Mouse (Mus musculus): ENCODE measurements around the gene Fam196b. TPM values are rescaled to one million over a fixed set of nuclear protein-coding genes. Genes with fewer than 3 reads are reported as not detected.

Fam196b gene
- polyA plus RNA-seq, 1 experiment from 2014 or later, result 0.54 TPM

DNA sequence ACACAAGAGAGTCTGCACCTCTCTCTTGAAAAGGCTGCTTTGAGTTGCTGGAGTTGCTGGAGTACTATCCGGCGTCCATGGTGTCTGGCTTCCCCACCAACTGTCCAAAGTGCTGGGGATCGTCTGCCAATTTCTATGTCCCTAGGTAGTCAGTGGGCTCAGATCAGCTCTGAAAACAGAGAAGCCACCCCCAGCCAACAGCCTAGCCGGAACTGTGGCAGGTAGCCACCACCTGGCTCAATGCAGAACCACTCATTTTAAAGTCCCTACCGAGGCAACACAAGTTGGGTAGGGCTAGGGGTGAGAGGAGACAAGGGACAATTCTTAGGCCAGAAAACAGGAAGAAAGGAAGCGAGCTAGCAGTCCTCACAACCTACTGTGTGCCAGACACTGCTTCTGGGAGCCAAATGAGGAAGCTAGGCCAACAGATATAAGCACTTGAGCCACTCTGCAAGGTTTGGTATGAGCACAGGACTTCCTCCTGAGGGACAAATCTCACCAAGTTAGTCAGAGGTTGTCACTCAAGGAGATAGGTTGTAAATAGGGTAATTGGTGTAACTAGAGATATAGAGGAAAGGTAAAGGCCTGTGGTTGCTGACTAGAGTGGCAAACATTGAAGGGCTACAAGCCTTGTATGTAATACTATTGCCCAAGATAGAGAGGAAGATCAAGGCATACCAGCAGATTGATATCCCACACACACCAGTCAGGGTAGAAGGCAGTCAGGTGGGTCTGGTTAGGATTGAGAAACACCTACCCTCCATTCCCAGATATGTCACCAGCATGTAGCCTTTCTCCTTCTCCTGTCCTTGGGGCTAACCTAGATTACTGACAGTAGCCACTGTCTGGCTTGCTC lies 74.9 kb downstream of the Fam196b start:
- H3K4me1 ChIP-seq, result 0 out of 2 replicates have a peak, but pooled peaks cover 2% of the 10 kb centered on the region
- DNase-seq (ENCODE audit: low spot score), result no peak
- H3K36me3 ChIP-seq, result no peaks in the 10 kb centered on the region
- H3K27ac ChIP-seq, result no peak overlapping the region
- WGBS, result 90% methylated on average over 6 of the region's 6 CpGs
- H3K9me3 ChIP-seq (replicated peaks), result no peaks in the 10 kb centered on the region
- no peak overlapping the region for H3K4me3 ChIP-seq
- H3K27me3 ChIP-seq (ENCODE audit: low read depth, poor library complexity, severe bottlenecking), result no peaks in the 10 kb centered on the region

DNA sequence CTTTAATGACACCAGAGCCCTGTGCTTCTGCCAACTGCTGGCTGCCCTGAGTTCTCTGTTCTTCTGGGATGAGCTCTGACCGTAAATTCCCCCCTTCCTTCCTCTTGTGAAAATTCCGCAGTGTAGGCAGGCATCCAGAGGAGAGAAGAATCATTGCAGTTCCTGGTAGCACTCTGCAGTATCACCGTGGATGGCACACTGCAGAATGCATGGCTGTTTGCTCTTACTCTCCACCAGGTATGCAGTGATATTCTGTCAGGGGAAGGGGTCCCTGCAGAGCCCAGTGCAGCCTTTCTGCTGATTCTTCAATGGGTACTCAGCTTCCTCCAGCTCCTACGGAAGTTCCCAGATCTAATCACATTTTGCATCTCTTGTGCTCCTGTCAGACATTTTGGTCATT lies 77.5 kb downstream of the Fam196b start:
- Histone ChIP-seq H3K4me3 (no peak overlapping the region), H3K36me3 (no peaks in the 10 kb centered on the region), H3K27me3 (ENCODE audit: low read depth, poor library complexity, severe bottlenecking) (no peaks in the 10 kb centered on the region), H3K27ac (no peak overlapping the region), H3K4me1 (0 out of 2 replicates have a peak, but pooled peaks cover 2% of the 10 kb centered on the region), H3K9me3 (replicated peaks) (no peaks in the 10 kb centered on the region)
- no peak for DNase-seq (ENCODE audit: low spot score)
- WGBS, result 43% methylated on average over 4 of the region's 4 CpGs

DNA sequence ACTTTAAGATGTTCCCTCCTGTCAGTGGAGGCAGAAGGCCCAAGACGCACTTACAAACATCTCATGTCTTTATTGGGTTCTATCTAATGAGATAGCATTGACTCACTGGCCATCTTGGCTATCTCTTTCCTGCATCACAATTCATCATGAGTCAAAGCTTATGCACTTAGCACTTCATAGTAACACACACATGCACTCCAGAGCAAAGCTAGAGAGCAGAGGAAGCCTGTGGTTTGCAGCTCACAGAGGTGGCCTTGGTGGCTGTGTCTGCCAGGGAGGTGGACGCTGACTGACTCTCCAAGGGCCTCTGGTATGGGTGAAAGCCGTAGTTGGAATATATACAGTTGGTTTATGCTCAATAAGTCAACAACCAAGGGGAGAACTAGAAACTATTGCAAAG lies 81.2 kb downstream of the Fam196b start:
- H3K27ac ChIP-seq, result no peak overlapping the region
- DNase-seq (ENCODE audit: low spot score), result no peak
- no peaks in the 10 kb centered on the region for H3K4me1 ChIP-seq
- H3K27me3 ChIP-seq (ENCODE audit: low read depth, poor library complexity, severe bottlenecking), result no peaks in the 10 kb centered on the region
- H3K4me3 ChIP-seq, result no peak overlapping the region
- H3K9me3 ChIP-seq (replicated peaks), result no peaks in the 10 kb centered on the region
- H3K36me3 ChIP-seq, result no peaks in the 10 kb centered on the region
- 94% methylated on average over 3 of the region's 3 CpGs for WGBS

DNA sequence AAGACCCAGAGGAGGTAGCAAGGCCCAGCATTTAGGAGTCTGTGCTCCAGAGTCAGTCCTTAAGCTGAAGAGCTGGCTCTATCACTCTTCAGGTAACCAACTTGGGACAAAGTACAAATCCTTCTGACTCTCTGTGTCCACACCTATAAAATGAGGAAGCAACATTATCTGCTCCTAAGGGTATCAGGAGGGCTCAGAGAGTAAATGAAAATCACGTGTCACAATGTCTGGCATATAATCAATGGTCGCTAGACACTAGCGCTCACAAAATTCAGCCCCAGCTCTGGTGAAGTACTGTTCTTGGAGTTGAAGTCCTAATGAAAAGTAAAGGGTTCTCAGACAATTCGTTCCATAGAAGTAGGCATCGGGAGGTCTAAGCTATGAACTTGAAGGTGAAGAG lies 83.0 kb downstream of the Fam196b start:
- Histone ChIP-seq H3K9me3 (replicated peaks) (no peaks in the 10 kb centered on the region), H3K36me3 (no peaks in the 10 kb centered on the region), H3K4me1 (no peaks in the 10 kb centered on the region), H3K4me3 (no peak overlapping the region), H3K27me3 (ENCODE audit: low read depth, poor library complexity, severe bottlenecking) (no peaks in the 10 kb centered on the region), H3K27ac (no peak overlapping the region)
- no peak for DNase-seq (ENCODE audit: low spot score)
- WGBS, result 94% methylated on average over 5 of the region's 5 CpGs

DNA sequence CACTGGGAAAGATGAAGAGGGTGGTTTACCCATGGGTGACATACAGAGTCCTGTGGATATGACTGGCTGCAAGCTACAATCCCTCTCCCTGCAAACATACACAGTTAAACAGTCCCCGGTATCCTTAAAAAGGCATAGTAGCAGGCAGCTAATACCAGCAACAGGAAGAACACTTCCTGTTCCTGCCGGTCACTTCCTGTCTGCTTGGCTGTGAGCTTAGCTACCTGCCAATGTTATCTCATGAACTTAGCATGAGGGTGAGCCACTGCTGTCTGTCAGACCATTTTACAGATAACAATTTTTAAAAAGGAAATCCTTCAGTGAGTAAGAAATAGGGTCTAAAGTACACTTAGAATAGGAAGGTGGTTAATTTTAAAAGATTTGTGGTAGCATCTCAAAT lies 83.9 kb downstream of the Fam196b start:
- Histone ChIP-seq H3K27me3 (ENCODE audit: low read depth, poor library complexity, severe bottlenecking) (no peaks in the 10 kb centered on the region), H3K4me3 (no peak overlapping the region), H3K9me3 (replicated peaks) (no peaks in the 10 kb centered on the region), H3K4me1 (no peaks in the 10 kb centered on the region), H3K27ac (no peak overlapping the region), H3K36me3 (no peaks in the 10 kb centered on the region)
- WGBS, result 89% methylated on average over 2 of the region's 2 CpGs
- DNase-seq (ENCODE audit: low spot score), result no peak

DNA sequence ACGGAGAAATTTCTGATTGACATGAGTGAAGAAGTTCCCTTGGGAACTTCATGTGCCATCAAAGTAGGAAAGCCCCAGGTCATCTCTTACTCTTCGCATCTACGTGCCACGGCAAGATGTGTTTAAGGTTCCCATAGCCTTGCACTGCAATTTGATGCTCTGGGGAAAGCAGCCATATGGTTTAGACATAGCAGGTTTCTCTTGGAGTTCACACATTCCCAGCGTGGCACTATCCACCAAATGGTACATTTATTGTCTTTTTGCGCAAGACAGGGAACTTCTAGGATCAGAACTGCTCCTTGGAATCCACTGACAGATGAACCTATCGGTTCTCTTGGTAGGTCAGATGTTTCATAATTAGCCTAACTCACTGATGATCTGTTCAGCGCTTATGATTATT lies 86.7 kb downstream of the Fam196b start:
- DNase-seq (ENCODE audit: low spot score), result no peak
- no peak overlapping the region for H3K4me3 ChIP-seq
- H3K36me3 ChIP-seq, result no peaks in the 10 kb centered on the region
- WGBS, result 80% methylated on average over 8 of the region's 8 CpGs
- no peaks in the 10 kb centered on the region for H3K9me3 ChIP-seq (replicated peaks)
- no peak overlapping the region for H3K27ac ChIP-seq
- no peaks in the 10 kb centered on the region for H3K4me1 ChIP-seq
- no peaks in the 10 kb centered on the region for H3K27me3 ChIP-seq (ENCODE audit: low read depth, poor library complexity, severe bottlenecking)

DNA sequence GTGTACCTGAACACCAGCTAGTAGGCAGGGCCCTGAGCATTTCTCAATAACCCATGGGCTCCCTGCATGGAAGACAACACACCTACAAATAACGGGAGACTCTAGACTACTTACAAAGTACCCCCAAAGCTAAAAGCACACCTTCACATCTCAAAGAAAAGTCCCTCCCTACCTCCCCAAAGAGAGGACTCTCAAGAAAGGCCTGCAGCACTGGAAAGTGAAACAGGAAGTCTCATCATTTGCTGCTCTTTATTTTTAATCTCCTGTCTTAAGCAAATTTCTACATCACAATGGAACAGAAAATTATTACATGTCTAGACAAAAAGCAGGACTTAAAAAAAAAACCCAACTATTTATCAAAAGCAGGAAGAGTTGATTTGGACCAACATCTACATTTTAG lies 90.7 kb downstream of the Fam196b start:
- Histone ChIP-seq H3K9me3 (replicated peaks) (no peaks in the 10 kb centered on the region), H3K4me3 (no peak overlapping the region), H3K27me3 (ENCODE audit: low read depth, poor library complexity, severe bottlenecking) (no peaks in the 10 kb centered on the region), H3K27ac (no peak overlapping the region), H3K4me1 (no peaks in the 10 kb centered on the region), H3K36me3 (no peaks in the 10 kb centered on the region)
- DNase-seq (ENCODE audit: low spot score), result no peak
- 90% methylated on average over 1 of the region's 1 CpGs for WGBS

DNA sequence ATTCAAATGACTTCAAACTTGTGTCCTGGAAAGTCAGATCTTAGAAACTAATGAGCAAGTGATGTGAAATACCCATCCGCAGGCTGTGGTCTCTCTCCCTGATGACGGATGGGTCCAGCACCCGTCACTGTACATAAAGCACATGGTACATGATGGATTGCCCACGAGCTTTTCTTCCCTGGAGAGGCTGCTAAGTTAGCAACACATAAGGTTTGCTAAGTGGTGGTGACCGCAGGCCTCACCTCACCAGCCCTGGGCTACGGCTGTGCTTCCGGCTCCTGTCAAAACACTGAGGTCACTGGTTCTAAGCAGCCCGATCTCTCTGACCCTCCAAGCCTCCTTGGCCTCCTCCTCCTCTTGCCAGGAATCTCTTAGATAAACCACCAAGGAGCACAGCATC lies 91.7 kb downstream of the Fam196b start:
- H3K27ac ChIP-seq, result no peak overlapping the region
- H3K4me1 ChIP-seq, result no peaks in the 10 kb centered on the region
- no peaks in the 10 kb centered on the region for H3K9me3 ChIP-seq (replicated peaks)
- H3K27me3 ChIP-seq (ENCODE audit: low read depth, poor library complexity, severe bottlenecking), result no peaks in the 10 kb centered on the region
- no peak overlapping the region for H3K4me3 ChIP-seq
- 66% methylated on average over 8 of the region's 8 CpGs for WGBS
- no peaks in the 10 kb centered on the region for H3K36me3 ChIP-seq
- no peak for DNase-seq (ENCODE audit: low spot score)

DNA sequence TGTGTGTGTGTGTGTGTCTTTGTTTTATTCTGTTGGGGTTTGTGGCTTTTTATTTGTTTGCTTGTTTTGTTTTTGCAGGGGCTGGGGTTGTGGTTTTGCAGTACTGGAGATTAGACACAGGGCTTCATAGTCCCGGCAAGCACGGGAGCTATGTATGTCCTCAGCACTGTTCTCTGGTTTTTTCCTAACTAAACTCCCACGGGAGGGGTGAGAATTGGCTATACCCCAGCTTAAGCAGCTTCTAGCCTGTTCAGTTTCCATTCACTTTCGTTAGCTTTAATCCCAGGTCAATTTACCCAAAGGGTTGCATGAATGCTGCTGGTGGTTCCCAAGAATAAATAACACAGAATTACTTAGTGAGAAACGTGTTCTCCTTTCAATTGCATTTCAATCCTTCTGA lies 92.2 kb downstream of the Fam196b start:
- no peaks in the 10 kb centered on the region for H3K9me3 ChIP-seq (replicated peaks)
- no peaks in the 10 kb centered on the region for H3K27me3 ChIP-seq (ENCODE audit: low read depth, poor library complexity, severe bottlenecking)
- DNase-seq (ENCODE audit: low spot score), result no peak
- 70% methylated on average over 5 of the region's 5 CpGs for WGBS
- no peaks in the 10 kb centered on the region for H3K4me1 ChIP-seq
- H3K4me3 ChIP-seq, result no peak overlapping the region
- H3K36me3 ChIP-seq, result no peaks in the 10 kb centered on the region
- H3K27ac ChIP-seq, result no peak overlapping the region

DNA sequence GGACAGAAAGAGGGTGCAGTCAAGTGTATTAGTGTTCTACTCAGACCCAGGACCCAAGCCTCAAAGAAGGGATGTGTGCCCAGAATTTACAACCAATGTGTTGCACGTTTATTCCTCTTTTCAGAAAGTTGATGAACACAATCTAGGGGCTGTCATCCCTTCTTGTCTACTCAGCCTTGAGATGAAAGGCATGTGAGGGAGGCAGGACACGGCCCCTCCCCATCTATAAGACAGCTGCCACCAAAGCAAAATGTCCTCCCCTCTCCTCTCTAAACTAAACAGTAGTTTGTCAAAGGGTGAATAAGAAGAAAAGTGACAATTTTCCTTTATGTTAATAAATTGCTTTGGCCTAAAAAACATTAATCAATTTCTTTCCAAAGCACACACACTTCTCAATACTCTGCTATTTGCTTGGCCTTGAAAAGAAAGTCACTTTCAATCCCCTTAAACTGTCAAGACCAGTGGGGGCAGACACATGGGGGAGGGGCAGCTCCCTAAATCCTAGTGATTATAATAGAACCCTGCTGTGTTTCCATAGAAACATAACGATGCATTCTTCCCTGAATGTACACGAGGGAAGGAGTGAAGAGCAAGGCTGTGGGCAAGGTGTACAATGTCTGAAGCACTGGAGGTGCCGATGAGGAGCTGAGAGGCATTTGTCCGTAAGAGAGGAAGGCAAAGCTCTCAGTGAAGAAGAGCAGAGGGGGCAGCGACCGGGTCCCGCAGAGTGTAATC lies 101.4 kb downstream of the Fam196b start:
- DNase-seq (ENCODE audit: low spot score), result no peak
- no peak overlapping the region for H3K27ac ChIP-seq
- H3K9me3 ChIP-seq (replicated peaks), result no peaks in the 10 kb centered on the region
- WGBS, result 59% methylated on average over 9 of the region's 9 CpGs
- no peak overlapping the region for H3K4me3 ChIP-seq
- H3K27me3 ChIP-seq (ENCODE audit: low read depth, poor library complexity, severe bottlenecking), result no peaks in the 10 kb centered on the region
- no peaks in the 10 kb centered on the region for H3K36me3 ChIP-seq
- H3K4me1 ChIP-seq, result peaks cover 8% of the 10 kb centered on the region

DNA sequence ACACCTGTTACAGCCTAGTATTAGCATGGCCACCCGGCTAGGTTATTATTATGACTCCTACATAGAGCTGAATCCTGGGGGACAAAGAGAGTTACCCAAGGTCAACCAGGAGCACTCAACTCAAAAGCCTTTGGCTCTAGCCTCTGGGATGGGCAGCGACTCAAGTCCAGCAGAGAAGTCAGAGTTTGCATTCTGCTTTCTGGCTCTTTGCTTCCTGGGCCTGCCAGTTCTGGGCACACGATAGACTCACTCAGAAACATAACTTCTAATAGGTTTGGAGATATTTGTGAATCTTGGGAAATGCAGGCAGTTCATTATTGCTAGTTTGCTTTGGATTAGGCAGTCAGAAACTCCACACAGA lies 102.0 kb downstream of the Fam196b start:
- Histone ChIP-seq H3K4me3 (no peak overlapping the region), H3K27ac (no peak overlapping the region), H3K9me3 (replicated peaks) (no peaks in the 10 kb centered on the region), H3K27me3 (ENCODE audit: low read depth, poor library complexity, severe bottlenecking) (no peaks in the 10 kb centered on the region), H3K4me1 (peaks cover 8% of the 10 kb centered on the region), H3K36me3 (no peaks in the 10 kb centered on the region)
- no peak for DNase-seq (ENCODE audit: low spot score)
- WGBS, result 87% methylated on average over 3 of the region's 3 CpGs

DNA sequence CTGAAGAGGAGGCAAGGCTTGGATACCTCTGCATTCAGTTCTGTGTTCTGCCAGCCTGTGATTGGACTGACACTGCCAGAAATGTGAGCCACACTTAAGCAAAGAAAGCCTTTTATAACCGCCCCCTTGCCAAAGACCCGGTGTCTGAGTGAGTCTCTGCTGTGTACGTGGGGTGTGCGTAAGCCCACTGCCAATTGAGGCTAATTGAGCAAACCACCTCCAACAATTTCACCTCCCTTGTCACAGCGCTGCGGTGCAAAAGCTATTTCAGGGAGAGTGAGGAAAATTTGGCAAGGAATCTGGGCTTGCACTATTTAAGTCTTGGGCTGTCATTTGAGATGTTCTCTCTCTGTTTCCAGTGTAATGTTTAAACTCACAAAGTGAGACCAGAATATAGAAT lies 106.4 kb downstream of the Fam196b start:
- Histone ChIP-seq H3K4me1 (peaks cover 6% of the 10 kb centered on the region), H3K4me3 (no peak overlapping the region), H3K9me3 (replicated peaks) (no peaks in the 10 kb centered on the region), H3K27ac (no peak overlapping the region), H3K27me3 (ENCODE audit: low read depth, poor library complexity, severe bottlenecking) (no peaks in the 10 kb centered on the region), H3K36me3 (no peaks in the 10 kb centered on the region)
- no peak for DNase-seq (ENCODE audit: low spot score)
- WGBS, result 71% methylated on average over 6 of the region's 6 CpGs

DNA sequence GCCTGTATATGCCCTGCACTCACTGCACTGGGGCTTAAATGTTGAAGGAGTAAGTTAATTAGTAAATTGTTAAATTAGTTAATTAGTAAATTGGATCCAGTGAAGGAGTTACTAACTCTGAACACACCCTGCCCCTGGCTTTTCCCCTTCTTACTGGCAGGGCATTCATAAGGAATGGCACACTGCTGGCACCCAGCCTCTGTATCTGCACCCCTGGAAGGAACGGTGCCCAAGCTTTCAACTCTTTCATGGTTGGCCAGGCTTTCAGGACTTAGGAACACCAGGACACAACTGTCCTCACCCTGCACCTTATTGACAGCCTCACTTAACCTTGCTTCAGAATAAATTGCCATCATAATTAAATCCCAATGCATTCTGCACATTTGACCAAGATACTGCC lies 109.9 kb downstream of the Fam196b start:
- H3K36me3 ChIP-seq, result no peaks in the 10 kb centered on the region
- no peaks in the 10 kb centered on the region for H3K4me1 ChIP-seq
- H3K9me3 ChIP-seq (replicated peaks), result no peaks in the 10 kb centered on the region
- H3K27me3 ChIP-seq (ENCODE audit: low read depth, poor library complexity, severe bottlenecking), result no peaks in the 10 kb centered on the region
- no peak overlapping the region for H3K27ac ChIP-seq
- WGBS, result 77% methylated on average over 1 of the region's 1 CpGs
- no peak for DNase-seq (ENCODE audit: low spot score)
- H3K4me3 ChIP-seq, result no peak overlapping the region

All from limb, embryonic 10.5 days (tissue).